Mouse (Mus musculus) heart, embryonic 11.5 days (tissue): ENCODE results near the gene Adam19. TPM values are rescaled to one million over a fixed set of nuclear protein-coding genes. Genes with fewer than 3 reads are reported as not detected.
A peak's percentile ranks its signal among the peaks of the same experiment; 100 is the strongest.

Source experiments
- ATAC-seq: fragments of 200-750 bp; cut with Nextera tagmentation; replicated peaks from 2 replicates; pipeline ENCODE4 v1.8.0; 2017; ENCODE audit warnings: moderate library complexity; ENCODE audit not compliant: insufficient number of reproducible peaks, low FRiP score, low TSS enrichment
- H3K27ac ChIP-seq: fragments of 300-500 bp; sonication (generic); 2 replicates; pipeline ENCODE4 v1.5.1; 2014; ENCODE audit warnings: mild to moderate bottlenecking, low read depth, low read length
- H3K27me3 ChIP-seq: fragments of 300-500 bp; sonication (generic); 2 replicates; pipeline ENCODE4 v1.6.1; 2014; ENCODE audit warnings: mild to moderate bottlenecking, low read length, mixed read lengths; ENCODE audit not compliant: control insufficient read depth, insufficient read depth
- H3K36me3 ChIP-seq: fragments of 300-500 bp; sonication (generic); 2 replicates; pipeline ENCODE4 v1.6.1; 2014; ENCODE audit warnings: mild to moderate bottlenecking, low read length, moderate library complexity, mixed read lengths; ENCODE audit not compliant: control insufficient read depth, insufficient read depth
- H3K4me1 ChIP-seq: fragments of 300-500 bp; sonication (generic); 2 replicates; pipeline ENCODE4 v1.6.1; 2014; ENCODE audit warnings: low read length; ENCODE audit not compliant: control insufficient read depth, insufficient read depth
- H3K4me2 ChIP-seq: fragments of 300-500 bp; sonication (generic); 2 replicates; pipeline ENCODE4 v1.6.1; 2014; ENCODE audit warnings: mild to moderate bottlenecking, moderate library complexity
- H3K4me3 ChIP-seq: fragments of 300-500 bp; sonication (generic); 2 replicates; pipeline ENCODE4 v1.5.1; 2014; ENCODE audit warnings: low read depth, low read length
- H3K9ac ChIP-seq: fragments of 300-500 bp; sonication (generic); 2 replicates; pipeline ENCODE4 v1.6.1; 2014; ENCODE audit warnings: mild to moderate bottlenecking, low read depth, low read length, moderate library complexity
- H3K9me3 ChIP-seq: fragments of 300-500 bp; sonication (generic); replicated peaks from 2 replicates; pipeline ENCODE4 v1.6.1; 2016; ENCODE audit warnings: low read length; ENCODE audit not compliant: control insufficient read depth
- WGBS: fragments of 180-500 bp; shearing (Covaris S2); extraction: QIAGEN DNeasy Blood & Tissue Kit; methylation state at CpG from one replicate; pipeline ENCODE4 v1.1.7; 2014; ENCODE audit not compliant: insufficient replicate concordance; 5-methylcytosine and 5-hydroxymethylcytosine counted together
- polyA plus RNA-seq: library from polyadenylated mRNA; unstranded; fragments of >200 nt; fragmentation: Nextera tagmentation; extraction: Ambion mirVana; gene quantifications from 2 replicates; pipeline ENCODE4 v1.2.1, GENCODE M21; 2014

The Adam19 gene
- polyA plus RNA-seq, 1 experiment from 2014 or later: 24.4 TPM

DNA sequence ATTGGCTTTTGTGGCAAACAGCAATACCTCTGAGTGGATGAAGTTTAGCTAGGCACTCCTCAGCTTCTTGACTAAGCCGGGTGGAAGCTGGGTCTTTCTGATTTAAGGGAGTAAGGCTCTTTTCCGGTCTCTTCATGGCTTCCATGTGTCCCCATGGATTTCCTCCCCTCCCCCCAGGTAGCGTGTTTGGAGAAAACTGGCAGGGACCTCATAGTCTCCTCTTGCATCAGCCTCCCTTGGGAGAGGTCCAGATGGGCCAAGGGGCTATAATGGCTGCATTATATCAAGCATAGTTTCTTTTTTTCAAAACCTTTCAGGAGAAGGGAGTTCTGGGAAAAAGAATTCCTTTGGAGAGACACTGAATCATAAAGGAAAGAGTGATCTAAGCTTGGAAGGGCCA lies 28.8 kb downstream of the Adam19 start:
- ATAC-seq: no peak
- Histone ChIP-seq H3K27ac (peak overlapping the region; percentile 29; the same call in 1 of the 2 replicates), H3K9ac (no peak overlapping the region), H3K4me3 (no peak overlapping the region), H3K36me3 (peaks cover 4% of the 10 kb centered on the region), H3K4me2 (no peak overlapping the region), H3K27me3 (no peaks in the 10 kb centered on the region), H3K4me1 (peaks cover 66% of the 10 kb centered on the region), H3K9me3 (no peaks in the 10 kb centered on the region)
- WGBS: 70% methylated on average over 3 of the region's 3 CpGs

GRCm38 (mm10) chr11:46085398-46086163 lies 29.8 kb downstream of the Adam19 start:
- peaks cover 72% of the 10 kb centered on the region for H3K4me1 ChIP-seq
- H3K9ac ChIP-seq: no peak overlapping the region
- peaks cover 4% of the 10 kb centered on the region for H3K36me3 ChIP-seq
- no peaks in the 10 kb centered on the region for H3K9me3 ChIP-seq
- WGBS: 78% methylated on average over 10 of the region's 10 CpGs
- ATAC-seq: no peak
- no peak overlapping the region for H3K4me2 ChIP-seq
- H3K27ac ChIP-seq: peak overlapping the region; percentile 46
- H3K27me3 ChIP-seq: no peaks in the 10 kb centered on the region
- H3K4me3 ChIP-seq: no peak overlapping the region

- Histone ChIP-seq H3K9me3 (no peaks in the 10 kb centered on the region), H3K4me1 (peaks cover 78% of the 10 kb centered on the region), H3K9ac (no peak overlapping the region), H3K4me3 (no peak overlapping the region), H3K4me2 (no peak overlapping the region), H3K27me3 (no peaks in the 10 kb centered on the region), H3K27ac (no peak overlapping the region), H3K36me3 (peaks cover 4% of the 10 kb centered on the region)
- no peak for ATAC-seq
- 80% methylated on average over 3 of the region's 3 CpGs for WGBS
These were observed 30.7 kb downstream of the Adam19 start for GRCm38 (mm10) chr11:46086446-46086845.

DNA sequence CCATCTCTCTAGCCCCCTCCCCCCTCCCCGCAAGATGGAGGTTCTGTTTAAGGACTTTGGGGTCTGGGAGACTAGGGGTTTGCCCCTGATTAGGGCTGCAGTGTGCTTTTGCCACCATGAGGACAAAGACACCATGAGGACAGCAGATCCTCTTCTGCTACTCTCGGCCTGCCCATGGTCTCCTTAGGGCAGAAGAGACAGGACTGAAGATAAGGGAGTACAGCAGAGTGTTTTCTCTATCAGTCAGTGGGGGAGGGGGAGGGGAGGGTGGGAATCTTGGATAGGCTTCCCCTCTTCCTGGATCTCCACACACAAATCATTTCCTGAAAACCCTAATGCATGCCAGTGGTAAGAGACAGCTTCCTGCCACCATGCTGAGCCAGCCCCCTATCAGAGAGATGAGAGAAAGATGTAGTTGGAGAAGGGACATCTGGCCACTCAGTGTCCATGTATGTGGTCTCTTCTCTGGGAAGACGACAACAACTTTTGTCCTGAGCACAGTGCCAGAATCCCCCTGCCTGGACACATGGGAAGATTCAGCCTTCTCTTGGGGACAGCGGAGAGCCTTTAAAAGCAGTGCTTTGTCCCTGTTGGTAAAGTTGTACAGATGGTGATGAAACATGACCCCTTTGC lies 33.4 kb downstream of the Adam19 start:
- peaks cover 4% of the 10 kb centered on the region for H3K36me3 ChIP-seq
- no peaks in the 10 kb centered on the region for H3K9me3 ChIP-seq
- H3K4me1 ChIP-seq: peaks cover 68% of the 10 kb centered on the region
- H3K4me2 ChIP-seq: no peak overlapping the region
- no peak overlapping the region for H3K9ac ChIP-seq
- ATAC-seq: no peak
- no peaks in the 10 kb centered on the region for H3K27me3 ChIP-seq
- H3K27ac ChIP-seq: peak overlapping the region; percentile 7; the same call in 1 of the 2 replicates
- WGBS: 46% methylated on average over 4 of the region's 4 CpGs
- no peak overlapping the region for H3K4me3 ChIP-seq

GRCm38 (mm10) chr11:46090036-46090725 lies 34.4 kb downstream of the Adam19 start:
- 82% methylated on average over 10 of the region's 10 CpGs for WGBS
- ATAC-seq: no peak

GRCm38 (mm10) chr11:46090951-46091667 lies 35.3 kb downstream of the Adam19 start:
- 33% methylated on average over 10 of the region's 10 CpGs for WGBS
- Histone ChIP-seq H3K36me3 (peaks cover 12% of the 10 kb centered on the region; the same call in 1 of the 2 replicates), H3K9ac (peak overlapping the region; percentile 46; the same call in 1 of the 2 replicates), H3K4me1 (peaks cover 57% of the 10 kb centered on the region), H3K27me3 (no peaks in the 10 kb centered on the region), H3K9me3 (no peaks in the 10 kb centered on the region), H3K27ac (peak overlapping the region; percentile 59), H3K4me3 (no peak overlapping the region), H3K4me2 (no peak overlapping the region)
- ATAC-seq: no peak

More at GRCm38 (mm10) chr11:46090036-46090725, 34.4 kb downstream of the Adam19 start:
- H3K4me1 ChIP-seq: peaks cover 58% of the 10 kb centered on the region
- peaks cover 9% of the 10 kb centered on the region for H3K36me3 ChIP-seq
- peak overlapping the region; percentile 59 for H3K27ac ChIP-seq
- no peak overlapping the region for H3K4me2 ChIP-seq
- no peaks in the 10 kb centered on the region for H3K27me3 ChIP-seq
- H3K4me3 ChIP-seq: no peak overlapping the region
- no peak overlapping the region for H3K9ac ChIP-seq
- H3K9me3 ChIP-seq: no peaks in the 10 kb centered on the region

- Histone ChIP-seq H3K4me3 (no peak overlapping the region), H3K27ac (0 out of 2 replicates have a peak overlapping the region, but pooled peaks have one; percentile 66), H3K9ac (0 out of 2 replicates have a peak overlapping the region, but pooled peaks have one; percentile 6), H3K9me3 (no peaks in the 10 kb centered on the region), H3K4me1 (peaks cover 55% of the 10 kb centered on the region), H3K4me2 (no peak overlapping the region), H3K27me3 (no peaks in the 10 kb centered on the region), H3K36me3 (peaks cover 13% of the 10 kb centered on the region; the same call in 1 of the 2 replicates)
- ATAC-seq: no peak
- WGBS: 81% methylated on average over 4 of the region's 4 CpGs
These were observed 36.3 kb downstream of the Adam19 start for GRCm38 (mm10) chr11:46092121-46092520.
